Mouse (Mus musculus): ENCODE data around the gene Ccdc146. TPM values are rescaled to one million over a fixed set of nuclear protein-coding genes. Genes with fewer than 3 reads are reported as not detected.

The Ccdc146 gene
- polyA plus RNA-seq, 1 experiment from 2014 or later, result not detected

DNA sequence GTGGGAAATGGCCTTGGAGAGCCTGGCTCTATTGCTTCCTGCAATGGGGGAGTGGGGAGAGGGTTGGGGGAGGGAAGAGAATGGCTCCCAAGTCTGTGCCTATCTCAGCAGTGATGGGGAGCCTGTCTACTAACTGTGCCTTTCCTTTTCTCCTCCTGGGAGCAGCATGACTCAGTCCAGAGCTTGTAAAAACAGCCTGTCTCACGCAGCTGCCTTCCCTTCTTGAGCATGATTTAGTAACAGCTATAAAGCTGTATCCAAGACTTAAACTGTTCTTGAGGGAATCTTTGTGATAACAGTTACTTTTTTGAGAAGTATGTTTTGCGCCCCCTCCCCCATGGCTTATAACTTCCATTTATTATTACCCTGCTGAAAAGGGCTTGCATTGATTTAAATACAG lies 176.6 kb downstream of the Ccdc146 start:
- ATAC-seq (ENCODE audit: low FRiP score) (no peak), DNase-seq (ENCODE audit: low spot score, missing footprints) (no peak)
- no peak overlapping the region for H3K4me2 ChIP-seq
- no peak overlapping the region for H3K27ac ChIP-seq (ENCODE audit: low read depth, low read length)
- no peaks in the 10 kb centered on the region for H3K36me3 ChIP-seq (ENCODE audit: control insufficient read depth, insufficient read depth, low read length)
- no peak overlapping the region for H3K4me3 ChIP-seq (ENCODE audit: low read depth, low read length)
- H3K4me1 ChIP-seq (ENCODE audit: control insufficient read depth, insufficient read depth, low read length), result no peaks in the 10 kb centered on the region
- no peaks in the 10 kb centered on the region for H3K27me3 ChIP-seq (ENCODE audit: control insufficient read depth, insufficient read depth, low read length)
- H3K9me3 ChIP-seq (ENCODE audit: control insufficient read depth, low read length), result no peaks in the 10 kb centered on the region
- no peak overlapping the region for H3K9ac ChIP-seq (ENCODE audit: low read length)
- WGBS, result 80% methylated on average over 2 of the region's 2 CpGs

DNA sequence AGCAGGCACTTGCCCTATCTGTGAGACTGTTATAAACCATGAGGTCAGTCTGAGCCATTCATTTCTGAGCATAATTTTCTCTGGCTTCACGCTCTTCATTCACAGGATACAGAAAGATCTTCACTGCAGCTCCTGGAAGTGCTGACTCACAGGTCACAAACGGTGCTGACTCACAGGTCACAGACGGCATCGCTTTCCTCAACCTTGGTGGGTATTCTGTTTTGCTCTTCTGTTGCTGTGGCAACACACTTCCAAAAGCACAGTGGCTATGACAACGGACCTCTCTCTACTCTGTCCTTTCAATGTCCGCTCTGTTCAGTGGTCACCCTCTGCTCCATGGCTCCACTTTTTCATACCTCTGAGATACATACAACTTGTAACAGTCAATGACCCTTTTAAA lies 177.7 kb downstream of the Ccdc146 start:
- ATAC-seq (ENCODE audit: low FRiP score), result no peak
- WGBS, result 83% methylated on average over 6 of the region's 6 CpGs
- H3K9me3 ChIP-seq (ENCODE audit: control insufficient read depth, low read length), result no peaks in the 10 kb centered on the region

DNA sequence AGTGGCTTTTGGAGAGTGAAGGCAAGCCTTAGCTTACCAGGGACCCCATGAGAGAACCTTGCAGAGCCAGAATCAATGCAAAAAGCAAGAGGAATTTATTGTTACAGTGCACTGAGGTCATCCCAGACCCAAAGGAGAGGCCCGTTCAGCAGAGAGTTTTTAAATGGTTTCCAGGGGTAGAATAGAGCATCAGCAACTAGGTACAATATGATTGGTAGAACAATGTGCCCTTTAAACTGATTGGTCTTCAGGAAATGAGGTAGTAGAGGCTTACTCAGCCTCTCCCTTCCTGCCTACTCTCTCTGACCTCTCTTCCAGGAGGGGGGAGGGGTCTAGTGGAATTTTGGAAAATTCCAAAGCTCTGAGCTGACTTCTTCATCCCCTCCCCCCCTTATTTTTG lies 179.2 kb downstream of the Ccdc146 start:
- WGBS, result 76% methylated on average over 1 of the region's 1 CpGs
- H3K4me1 ChIP-seq (ENCODE audit: control insufficient read depth, insufficient read depth, low read length), result no peaks in the 10 kb centered on the region
- H3K27ac ChIP-seq (ENCODE audit: low read depth, low read length), result no peak overlapping the region
- H3K4me3 ChIP-seq (ENCODE audit: low read depth, low read length), result no peak overlapping the region
- no peak for ATAC-seq (ENCODE audit: low FRiP score)
- H3K9me3 ChIP-seq (ENCODE audit: control insufficient read depth, low read length), result no peaks in the 10 kb centered on the region
- no peaks in the 10 kb centered on the region for H3K27me3 ChIP-seq (ENCODE audit: control insufficient read depth, insufficient read depth, low read length)
- H3K36me3 ChIP-seq (ENCODE audit: control insufficient read depth, insufficient read depth, low read length), result no peaks in the 10 kb centered on the region
- DNase-seq (ENCODE audit: low spot score, missing footprints), result no peak
- H3K4me2 ChIP-seq, result no peak overlapping the region
- H3K9ac ChIP-seq (ENCODE audit: low read length), result no peak overlapping the region

More for the DNA sequence above, 177.7 kb downstream of the Ccdc146 start:
- H3K4me2 ChIP-seq, result no peak overlapping the region
- H3K27me3 ChIP-seq (ENCODE audit: control insufficient read depth, insufficient read depth, low read length), result no peaks in the 10 kb centered on the region
- H3K4me3 ChIP-seq (ENCODE audit: low read depth, low read length), result no peak overlapping the region
- DNase-seq (ENCODE audit: low spot score, missing footprints), result no peak
- no peaks in the 10 kb centered on the region for H3K36me3 ChIP-seq (ENCODE audit: control insufficient read depth, insufficient read depth, low read length)
- no peak overlapping the region for H3K9ac ChIP-seq (ENCODE audit: low read length)
- H3K4me1 ChIP-seq (ENCODE audit: control insufficient read depth, insufficient read depth, low read length), result no peaks in the 10 kb centered on the region
- H3K27ac ChIP-seq (ENCODE audit: low read depth, low read length), result no peak overlapping the region

DNA sequence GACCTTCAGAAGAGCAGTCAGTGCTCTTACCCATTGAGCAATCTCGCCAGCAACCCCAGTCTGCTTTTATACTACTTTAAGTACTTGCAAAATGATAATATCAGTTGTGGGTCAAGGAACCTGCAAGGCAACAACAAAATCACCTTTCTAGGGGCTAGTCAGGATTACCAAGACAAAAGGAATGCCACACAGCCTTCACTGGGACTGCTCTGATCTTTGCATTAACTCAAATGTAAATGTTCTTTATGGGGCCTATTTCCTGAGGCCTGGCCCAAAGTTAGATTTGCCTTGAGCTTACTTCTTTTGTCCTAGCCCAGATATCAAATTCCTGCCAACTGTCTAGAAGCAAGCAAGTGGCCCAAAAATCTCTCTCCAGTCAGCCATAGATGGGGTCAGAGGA lies 179.9 kb downstream of the Ccdc146 start:
- no peaks in the 10 kb centered on the region for H3K9me3 ChIP-seq (ENCODE audit: control insufficient read depth, low read length)
- H3K4me2 ChIP-seq, result no peak overlapping the region
- no peaks in the 10 kb centered on the region for H3K36me3 ChIP-seq (ENCODE audit: control insufficient read depth, insufficient read depth, low read length)
- DNase-seq (ENCODE audit: low spot score, missing footprints) (no peak), ATAC-seq (ENCODE audit: low FRiP score) (no peak)
- no peak overlapping the region for H3K4me3 ChIP-seq (ENCODE audit: low read depth, low read length)
- H3K27ac ChIP-seq (ENCODE audit: low read depth, low read length), result no peak overlapping the region
- H3K9ac ChIP-seq (ENCODE audit: low read length), result no peak overlapping the region
- no peaks in the 10 kb centered on the region for H3K4me1 ChIP-seq (ENCODE audit: control insufficient read depth, insufficient read depth, low read length)
- 92% methylated on average over 1 of the region's 1 CpGs for WGBS
- no peaks in the 10 kb centered on the region for H3K27me3 ChIP-seq (ENCODE audit: control insufficient read depth, insufficient read depth, low read length)

Other genes with a start within 250 kb of the Ccdc146 start
- gene Gsap, start 238.4 kb downstream of the Ccdc146 start, polyA plus RNA-seq (2014; fragmentation: Nextera tagmentation; extraction: Ambion mirVana), result 2.4 TPM in 2 replicates
- 2.5 and 2.6 TPM in 2 replicates for gene Fgl2, start 52.0 kb downstream of the Ccdc146 start, polyA plus RNA-seq (2014; fragmentation: Nextera tagmentation; extraction: Ambion mirVana)
- gene Fam185a, start 281 bp upstream of the Ccdc146 start, polyA plus RNA-seq (2014; fragmentation: Nextera tagmentation; extraction: Ambion mirVana), result 4.7 and 5.0 TPM in 2 replicates
- 14.0 and 17.0 TPM in 2 replicates for gene Lrrc17, start 118.9 kb upstream of the Ccdc146 start, polyA plus RNA-seq (2014; fragmentation: Nextera tagmentation; extraction: Ambion mirVana)
- gene Fbxl13, start 221.0 kb upstream of the Ccdc146 start, polyA plus RNA-seq (2014; fragmentation: Nextera tagmentation; extraction: Ambion mirVana), result 0.08 and 0.30 TPM in 2 replicates
- 93.1 and 98.3 TPM in 2 replicates for gene Armc10, start 221.1 kb upstream of the Ccdc146 start, polyA plus RNA-seq (2014; fragmentation: Nextera tagmentation; extraction: Ambion mirVana)